ENCODE assay signal across 8 mouse cellular contexts in the genomic region with DNA sequence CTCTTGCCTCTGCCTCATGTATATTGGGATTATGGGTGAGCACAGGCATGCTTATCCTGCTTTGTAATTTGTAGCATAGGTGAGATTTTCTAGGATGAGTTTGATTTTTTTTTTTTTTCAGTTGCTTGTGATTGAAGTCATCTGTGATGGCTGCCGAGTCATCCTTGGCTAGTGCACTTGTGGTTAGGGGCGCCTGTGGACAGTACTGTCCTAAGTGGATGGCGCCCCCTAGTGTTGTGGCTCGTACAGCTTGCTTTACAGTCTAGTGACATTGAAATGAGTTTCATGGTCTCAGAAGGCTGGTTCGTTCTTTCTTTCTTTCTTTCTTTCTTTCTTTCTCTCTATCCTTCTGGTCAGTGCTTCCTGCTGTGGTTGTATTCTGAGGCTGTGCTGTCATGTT. TPM values are rescaled to one million over a fixed set of nuclear protein-coding genes. Genes with fewer than 3 reads are reported as not detected.
A peak's percentile ranks its signal among the peaks of the same experiment; 100 is the strongest.
DNase-seq lines count a peak whose midpoint lies in the region.

No protein-coding gene starts in this region.

- peak; percentile 5 to 33 for DNase-seq in kidney, adult 8-10 months
- DNase-seq in kidney, adult 11 months: no peak
- peak; percentile 27 to 39 for DNase-seq in CD8-positive naive resting alpha-beta T cell, adult 2 months (ENCODE audit: low read depth in 2 of 2, low spot score in 2 of 2)
- DNase-seq in MN1 (ENCODE audit: low spot score): peak; percentile 48
- peak; percentile 73 to 90 for DNase-seq in cerebellum, postnatal 25 days
- peak; percentile 24 to 46 for DNase-seq in left cerebral cortex, postnatal 36 days (ENCODE audit: low spot score in 2 of 2)
- peak; percentile 68 for DNase-seq in splenic B cell, adult 2 months (ENCODE audit: low read depth, low spot score)
- DNase-seq in urinary bladder, postnatal 4 days (ENCODE audit: low spot score in 2 of 2): no peak

- H3K27me3 ChIP-seq in splenic B cell, adult 2 months (ENCODE audit: control insufficient read depth, insufficient read depth, low read length, poor library complexity, severe bottlenecking): no peaks in the 10 kb centered on the region

- intact Hi-C loops in left cerebral cortex, postnatal 36 days (cut with DNase I): loop anchor here (5.0 kb wide), 2 partner anchors 71 to 116 kb away; a partner anchor contains a TSS

- H3K36me3 ChIP-seq in splenic B cell, adult 2 months (ENCODE audit: control insufficient read depth, insufficient read depth, low read length, poor library complexity, severe bottlenecking): no peaks in the 10 kb centered on the region

RNA-seq across cellular contexts. Expression of a gene that starts 16.1 kb away (rescaled TPM):
- 10 to 100 TPM; 62.9 to 67.5 TPM for total RNA-seq in left cerebral cortex, postnatal 36 days (2021)

Comparison
In these comparisons a context has a peak if more than half of its experiments do, and no peak if none do; other contexts are left out.
1. DNase-seq: peak in kidney, adult 8-10 months (2 of 2), CD8-positive naive resting alpha-beta T cell, adult 2 months (2 of 2), MN1 (single experiment), cerebellum, postnatal 25 days (2 of 2), left cerebral cortex, postnatal 36 days (2 of 2) and splenic B cell, adult 2 months (single experiment); none in kidney, adult 11 months (single experiment) and urinary bladder, postnatal 4 days (0 of 2).